Mouse (Mus musculus): ENCODE results near the gene Col5a1.

GRCm38 (mm10) chr2:27931971-27932370 is 45.7 kb downstream of the Col5a1 start:
- TF ChIP-seq CTCF (IDR thresholded peaks at IDR 0.05; ENCODE audit: borderline replicate concordance, insufficient read depth, low read depth, low read length): no peak
- TF ChIP-seq POLR2A (IDR thresholded peaks at IDR 0.05; ENCODE audit: borderline replicate concordance, insufficient read depth, low read length): no peak

Measured in cerebellum, adult 2 months (tissue).